Mouse (Mus musculus): ENCODE data around the gene Gch1. TPM values are rescaled to one million over a fixed set of nuclear protein-coding genes. Genes with fewer than 3 reads are reported as not detected.
A peak's percentile ranks its signal among the peaks of the same experiment; 100 is the strongest.

The Gch1 gene
- total and polyA plus RNA-seq, 3 experiments, result 4.4 to 6.6 TPM; not detected in 1

DNA sequence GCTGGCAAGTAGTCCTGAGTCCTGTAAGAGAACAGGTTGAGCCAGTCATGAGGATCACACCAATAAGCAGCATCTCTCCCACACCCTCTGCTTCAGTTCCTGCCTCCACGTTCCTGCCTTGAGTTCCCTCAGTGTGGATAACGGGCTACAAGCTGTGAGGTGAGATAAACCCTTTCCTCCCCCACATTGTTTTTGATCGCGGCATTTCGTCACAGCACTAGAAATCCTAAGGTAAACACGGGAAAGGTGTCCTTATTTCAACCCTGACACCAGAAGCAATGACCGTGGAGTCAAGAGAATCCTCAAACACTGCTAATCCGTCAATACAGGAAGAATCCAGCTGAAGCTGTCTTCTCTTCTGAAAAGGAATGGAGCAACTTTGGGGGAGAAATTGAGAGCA is 7.5 kb upstream of the Gch1 start:
- no peaks in the 10 kb centered on the region for H3K79me2 ChIP-seq (ENCODE audit: control insufficient read depth, insufficient read depth, low read length, poor library complexity)
- no peaks in the 10 kb centered on the region for H3K36me3 ChIP-seq (ENCODE audit: control insufficient read depth in 1 of 2, insufficient read depth in 2 of 2, low read length in 2 of 2)
- H3K27me3 ChIP-seq (ENCODE audit: control insufficient read depth in 1 of 2, insufficient read depth in 2 of 2, low read length in 2 of 2), result no peaks in the 10 kb centered on the region
- H3K4me1 ChIP-seq (ENCODE audit: control insufficient read depth in 1 of 2, insufficient read depth in 2 of 2, low read length in 2 of 2), result no peaks in the 10 kb centered on the region; a peak in 1 of 4 replicates
- no peaks in the 10 kb centered on the region for H3K9me3 ChIP-seq (replicated peaks; ENCODE audit: insufficient read depth, low read length)
- DNase-seq (ENCODE audit: low read depth, low spot score), result no peak
- no peak overlapping the region for H3K9ac ChIP-seq (ENCODE audit: control insufficient read depth, low read depth, low read length, poor library complexity, severe bottlenecking)
- TF ChIP-seq MAZ (IDR thresholded peaks at IDR 0.05; ENCODE audit: low read depth, low read length), result no peak
- no peak for TF ChIP-seq ELF1 (IDR thresholded peaks at IDR 0.05; ENCODE audit: low read depth, low read length)
- TF ChIP-seq TBP (IDR thresholded peaks at IDR 0.05; ENCODE audit: low read depth, low read length), result no peak
- TF ChIP-seq RCOR1 (IDR thresholded peaks at IDR 0.05; ENCODE audit: low read depth, low read length), result no peak
- no peak for TF ChIP-seq HCFC1 (IDR thresholded peaks at IDR 0.05; ENCODE audit: low read depth, low read length)
- no peak for TF ChIP-seq MAX (IDR thresholded peaks at IDR 0.05; ENCODE audit: low read length)
- TF ChIP-seq SIN3A (IDR thresholded peaks at IDR 0.05; ENCODE audit: low read length), result no peak
- TF ChIP-seq GABPA (IDR thresholded peaks at IDR 0.05; ENCODE audit: low read depth, low read length), result no peak
- no peak for TF ChIP-seq SMC3 (IDR thresholded peaks at IDR 0.05; ENCODE audit: low read depth, low read length)
- no peak for TF ChIP-seq ZNF384 (IDR thresholded peaks at IDR 0.05; ENCODE audit: low read depth, low read length)
- no peak for TF ChIP-seq MYB (IDR thresholded peaks at IDR 0.05; ENCODE audit: low read depth, low read length)
- TF ChIP-seq CHD1 (IDR thresholded peaks at IDR 0.05; ENCODE audit: low read depth, low read length), result no peak
- TF ChIP-seq GATA1 (IDR thresholded peaks at IDR 0.05; ENCODE audit: low read depth, low read length), result no peak
- TF ChIP-seq CTCF (IDR thresholded peaks at IDR 0.05 in 2 of 3, conservative IDR thresholded peaks at IDR 0.05 in 1 of 3; ENCODE audit: control insufficient read depth in 1 of 3, insufficient read depth in 1 of 3, low read depth in 2 of 3, low read length in 3 of 3, poor library complexity in 1 of 3, severe bottlenecking in 1 of 3), result no peak
- TF ChIP-seq USF1 (IDR thresholded peaks at IDR 0.05; ENCODE audit: low read depth, low read length), result no peak
- TF ChIP-seq UBTF (IDR thresholded peaks at IDR 0.05; ENCODE audit: borderline replicate concordance, insufficient read depth, low read depth, low read length), result no peak
- H3K4me3 ChIP-seq (ENCODE audit: control insufficient read depth in 1 of 2, insufficient read depth in 1 of 2, low read depth in 2 of 2, low read length in 2 of 2), result no peak overlapping the region
- no peak overlapping the region for H3K27ac ChIP-seq (ENCODE audit: control insufficient read depth, low read depth, low read length)

- Histone ChIP-seq H3K9me3 (replicated peaks; ENCODE audit: insufficient read depth, low read length) (no peaks in the 10 kb centered on the region), H3K27ac (ENCODE audit: control insufficient read depth, low read depth, low read length) (no peak overlapping the region), H3K79me2 (ENCODE audit: control insufficient read depth, insufficient read depth, low read length, poor library complexity) (peaks cover under 1% of the 10 kb centered on the region; the same call in 1 of the 2 replicates), H3K4me1 (ENCODE audit: control insufficient read depth in 1 of 2, insufficient read depth in 2 of 2, low read length in 2 of 2) (peaks cover 4 to 6% of the 10 kb centered on the region in 2 experiments), H3K9ac (ENCODE audit: control insufficient read depth, low read depth, low read length, poor library complexity, severe bottlenecking) (no peak overlapping the region), H3K27me3 (ENCODE audit: control insufficient read depth in 1 of 2, insufficient read depth in 2 of 2, low read length in 2 of 2) (no peaks in the 10 kb centered on the region), H3K4me3 (ENCODE audit: control insufficient read depth in 1 of 2, insufficient read depth in 1 of 2, low read depth in 2 of 2, low read length in 2 of 2) (no peak overlapping the region), H3K36me3 (ENCODE audit: control insufficient read depth in 1 of 2, insufficient read depth in 2 of 2, low read length in 2 of 2) (peaks cover 0 to 6% of the 10 kb centered on the region in 2 experiments; a peak in 2 of 4 replicates)
- DNase-seq (ENCODE audit: low read depth, low spot score), result peak; percentile 61
- TF ChIP-seq CTCF (IDR thresholded peaks at IDR 0.05 in 2 of 3, conservative IDR thresholded peaks at IDR 0.05 in 1 of 3; ENCODE audit: control insufficient read depth in 1 of 3, insufficient read depth in 1 of 3, low read depth in 2 of 3, low read length in 3 of 3, poor library complexity in 1 of 3, severe bottlenecking in 1 of 3), result peak; percentile 52 to 66 (median 63)
- 0 out of 2 replicates have a peak, but pooled peaks have one; percentile 1 for TF ChIP-seq ZC3H11A (IDR thresholded peaks at IDR 0.05; ENCODE audit: low read depth, low read length)
- TF ChIP-seq UBTF (IDR thresholded peaks at IDR 0.05; ENCODE audit: borderline replicate concordance, insufficient read depth, low read depth, low read length), result no peak
- TF ChIP-seq EP300 (IDR thresholded peaks at IDR 0.05; ENCODE audit: low read depth in 1 of 2, low read length in 2 of 2), result 0 out of 4 replicates have a peak, but pooled peaks of 1 of the 2 experiments have one; percentile 7
- TF ChIP-seq GABPA (IDR thresholded peaks at IDR 0.05; ENCODE audit: low read depth, low read length), result no peak
- no peak for TF ChIP-seq ZKSCAN1 (IDR thresholded peaks at IDR 0.05; ENCODE audit: low read depth, low read length)
- TF ChIP-seq RAD21 (IDR thresholded peaks at IDR 0.05; ENCODE audit: low read depth, low read length), result peak; percentile 17
- TF ChIP-seq ELF1 (IDR thresholded peaks at IDR 0.05; ENCODE audit: low read depth, low read length), result 0 out of 2 replicates have a peak, but pooled peaks have one; percentile 26
- no peak for TF ChIP-seq SIN3A (IDR thresholded peaks at IDR 0.05; ENCODE audit: low read length)
- TF ChIP-seq MYB (IDR thresholded peaks at IDR 0.05; ENCODE audit: low read depth, low read length), result no peak
- peak; percentile 54 for TF ChIP-seq SMC3 (IDR thresholded peaks at IDR 0.05; ENCODE audit: low read depth, low read length)
- TF ChIP-seq JUND (IDR thresholded peaks at IDR 0.05; ENCODE audit: low read depth, low read length), result no peak
These were observed 4.9 kb upstream of the Gch1 start for GRCm38 (mm10) chr14:47194096-47194495.

Data from MEL (cell line).